Mouse (Mus musculus): Measurements from ENCODE around the gene Gmppb.

Gmppb gene

GRCm38 (mm10) chr9:108073141-108073930 is 24.3 kb downstream of the Gmppb start:
- DNase-seq (ENCODE audit: low read depth, low spot score), result no peak

GRCm38 (mm10) chr9:108080168-108080567 is 31.1 kb downstream of the Gmppb start, which contains the start of gene Mst1:
Mst1 (plus strand) TSS chr9:108080436.
- no peak for DNase-seq (ENCODE audit: low read depth, low spot score)

GRCm38 (mm10) chr9:108082549-108082948 is 33.5 kb downstream of the Gmppb start:
- DNase-seq (ENCODE audit: low read depth, low spot score), result no peak

GRCm38 (mm10) chr9:108082988-108083431 is 34.0 kb downstream of the Gmppb start, which contains the start of gene Rnf123:
Rnf123 (minus strand) TSS chr9:108083346.
- no peak for DNase-seq (ENCODE audit: low read depth, low spot score)

- DNase-seq (ENCODE audit: low read depth, low spot score), result no peak
Observed at GRCm38 (mm10) chr9:108083561-108083960, 34.5 kb downstream of the Gmppb start.

GRCm38 (mm10) chr9:108085261-108085660 is 36.2 kb downstream of the Gmppb start:
- no peak for DNase-seq (ENCODE audit: low read depth, low spot score)

GRCm38 (mm10) chr9:108090611-108091120 is 41.6 kb downstream of the Gmppb start:
- DNase-seq (ENCODE audit: low read depth, low spot score), result no peak

- DNase-seq (ENCODE audit: low read depth, low spot score), result no peak
Observed at GRCm38 (mm10) chr9:108093586-108093985, 44.5 kb downstream of the Gmppb start.

- peak; percentile 71 for DNase-seq (ENCODE audit: low read depth, low spot score)
Observed at GRCm38 (mm10) chr9:108094184-108094941, 45.3 kb downstream of the Gmppb start, which contains the start of gene Apeh. Apeh (minus strand) TSS chr9:108094606.

- no peak for DNase-seq (ENCODE audit: low read depth, low spot score)
Observed at GRCm38 (mm10) chr9:108094998-108095411, 46.0 kb downstream of the Gmppb start.

GRCm38 (mm10) chr9:108095518-108095917 is 46.5 kb downstream of the Gmppb start:
- DNase-seq (ENCODE audit: low read depth, low spot score), result no peak

GRCm38 (mm10) chr9:108095949-108096712 is 47.1 kb downstream of the Gmppb start:
- no peak for DNase-seq (ENCODE audit: low read depth, low spot score)

GRCm38 (mm10) chr9:108099619-108100018 is 50.6 kb downstream of the Gmppb start:
- DNase-seq (ENCODE audit: low read depth, low spot score), result no peak

All from brain, embryonic 18.5 days (tissue).